In the genomic region with DNA sequence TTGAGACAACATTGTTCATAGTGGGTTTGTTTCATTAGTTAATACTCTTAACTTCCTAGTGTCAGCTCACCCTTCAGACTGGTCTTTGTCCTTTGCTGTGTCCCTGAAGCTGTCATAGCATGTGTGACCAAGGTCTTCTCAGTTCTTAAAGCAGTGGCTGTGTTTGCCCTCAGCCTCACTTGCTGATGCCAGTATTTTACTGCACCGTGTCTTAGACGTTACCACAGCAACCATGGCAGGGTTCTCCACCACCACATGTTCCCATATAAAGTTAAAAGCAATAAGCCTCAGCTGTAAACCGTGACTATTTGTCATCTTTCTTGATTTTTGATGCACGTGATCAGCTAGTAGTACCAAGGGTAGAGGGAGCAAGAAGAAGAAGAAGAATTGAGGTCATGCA, we compare ENCODE assay signal across 21 mouse cellular contexts. TPM values are rescaled to one million over a fixed set of nuclear protein-coding genes. Genes with fewer than 3 reads are reported as not detected.
A peak's percentile ranks its signal among the peaks of the same experiment; 100 is the strongest.
DNase-seq lines count a peak whose midpoint lies in the region; ATAC-seq and TF ChIP-seq lines count a peak whose summit lies in the region.
"Had no signal": no experiment of that assay in that cellular context is flagged by ENCODE, and none has a peak within 500 bp of the region (broad histone marks: within the 10 kb centered on the region; RNA-seq: fewer than 3 reads in every experiment).

No protein-coding gene starts in this region.

- no peak for DNase-seq in heart, adult 9 months (ENCODE audit: low spot score in 2 of 2)
- DNase-seq in heart, postnatal 36 days: no peak
- DNase-seq in telencephalon, adult 2 months (ENCODE audit: low read depth, low spot score): peak; percentile 12
- DNase-seq in left cerebral cortex, adult 11 months (ENCODE audit: low spot score): no peak
- DNase-seq: adrenal gland, postnatal 10 days; cerebellum, adult 18-20 months; cerebellum, postnatal 10 days; embryo, embryonic 11 days; gastrocnemius, adult 2 months; gastrocnemius, postnatal 25 days; kidney, adult 8-10 months had no signal

- H3K4me3 ChIP-seq in heart, embryonic 11.5 days (ENCODE audit: low read depth, low read length): no peak overlapping the region
- no peak overlapping the region for H3K4me3 ChIP-seq in heart, embryonic 15.5 days
- H3K4me3 ChIP-seq in bone marrow macrophage, adult 2 months (ENCODE audit: insufficient read depth, low read length): no peak overlapping the region
- H3K4me3 ChIP-seq: embryonic facial prominence, embryonic 15.5 days; erythroblast, embryonic 14.5 days; forebrain, embryonic 10.5 days; gastrocnemius, adult 2 months; hindbrain, embryonic 10.5 days; intestine, embryonic 15.5 days had no signal

- TF ChIP-seq CTCF in bone marrow macrophage, adult 2 months (IDR thresholded peaks at IDR 0.05; ENCODE audit: low read depth, low read length): no peak

- no peaks in the 10 kb centered on the region for H3K9me3 ChIP-seq in heart, embryonic 11.5 days (replicated peaks; ENCODE audit: control insufficient read depth, low read length)
- H3K9me3 ChIP-seq in heart, embryonic 15.5 days (replicated peaks): no peaks in the 10 kb centered on the region
- H3K9me3 ChIP-seq: embryonic facial prominence, embryonic 15.5 days; forebrain, embryonic 10.5 days; hindbrain, embryonic 10.5 days; intestine, embryonic 15.5 days had no signal

- no peak for TF ChIP-seq POLR2A in bone marrow macrophage, adult 2 months (IDR thresholded peaks at IDR 0.05; ENCODE audit: borderline replicate concordance, low read depth, low read length)

- H3K4me2 ChIP-seq in heart, embryonic 11.5 days: no peak overlapping the region
- H3K4me2 ChIP-seq in heart, embryonic 15.5 days: no peak overlapping the region
- H3K4me2 ChIP-seq: embryonic facial prominence, embryonic 15.5 days; hindbrain, embryonic 14.5 days; intestine, embryonic 15.5 days had no signal

- intact Hi-C loops in heart, postnatal 36 days (cut with DNase I): loop anchor here (1.0 kb wide), 1 partner anchor 42 kb away; no protein-coding TSS in a partner anchor

- H3K36me3 ChIP-seq in heart, embryonic 11.5 days (ENCODE audit: control insufficient read depth, insufficient read depth, low read length): peaks cover 9% of the 10 kb centered on the region
- peaks cover 9% of the 10 kb centered on the region; the same call in 1 of the 2 replicates for H3K36me3 ChIP-seq in heart, embryonic 15.5 days

- H3K27ac ChIP-seq in heart, embryonic 11.5 days (ENCODE audit: low read depth, low read length): peak overlapping the region; percentile 73; the same call in 1 of the 2 replicates
- H3K27ac ChIP-seq in heart, embryonic 15.5 days: peak overlapping the region; percentile 87
- H3K27ac ChIP-seq in bone marrow macrophage, adult 2 months (ENCODE audit: insufficient read depth, low read depth, low read length): peak overlapping the region; percentile 43
- H3K27ac ChIP-seq: embryonic facial prominence, embryonic 15.5 days; forebrain, embryonic 10.5 days; gastrocnemius, adult 2 months; hindbrain, embryonic 10.5 days; hindbrain, embryonic 14.5 days; intestine, embryonic 15.5 days had no signal

- no peaks in the 10 kb centered on the region for H3K27me3 ChIP-seq in heart, embryonic 11.5 days (ENCODE audit: control insufficient read depth, insufficient read depth, low read length)
- no peaks in the 10 kb centered on the region for H3K27me3 ChIP-seq in heart, embryonic 15.5 days
- H3K27me3 ChIP-seq: embryonic facial prominence, embryonic 15.5 days; intestine, embryonic 15.5 days had no signal

- peaks cover 9% of the 10 kb centered on the region for H3K4me1 ChIP-seq in heart, embryonic 11.5 days (ENCODE audit: control insufficient read depth, insufficient read depth, low read length)
- H3K4me1 ChIP-seq in heart, embryonic 15.5 days (replicated peaks): peaks cover 26% of the 10 kb centered on the region
- peaks cover 13% of the 10 kb centered on the region for H3K4me1 ChIP-seq in bone marrow macrophage, adult 2 months (ENCODE audit: control insufficient read depth, insufficient read depth, low read length)
- H3K4me1 ChIP-seq: embryonic facial prominence, embryonic 15.5 days; forebrain, embryonic 10.5 days; hindbrain, embryonic 10.5 days; intestine, embryonic 15.5 days had no signal

- no peak for ATAC-seq in heart, embryonic 11.5 days (replicated peaks; ENCODE audit: insufficient number of reproducible peaks, low FRiP score, low TSS enrichment)
- ATAC-seq in heart, embryonic 15.5 days (replicated peaks; ENCODE audit: insufficient number of reproducible peaks, insufficient read depth, low FRiP score, low read depth): no peak
- ATAC-seq: forebrain, embryonic 14.5 days; intestine, embryonic 15.5 days had no signal

- WGBS in heart, embryonic 11.5 days (ENCODE audit: insufficient replicate concordance): 85% methylated on average over 4 of the region's 4 CpGs
- WGBS in heart, embryonic 15.5 days: 82% methylated on average over 4 of the region's 4 CpGs

- no peak overlapping the region for H3K9ac ChIP-seq in heart, embryonic 11.5 days (ENCODE audit: low read depth, low read length)
- H3K9ac ChIP-seq in heart, embryonic 15.5 days: no peak overlapping the region
- H3K9ac ChIP-seq: embryonic facial prominence, embryonic 15.5 days; hindbrain, embryonic 14.5 days; intestine, embryonic 15.5 days had no signal

RNA-seq across cellular contexts. Expression of a gene that starts 41.0 kb away (rescaled TPM):
- 18.6 and 24.5 TPM in 2 replicates for polyA plus RNA-seq in heart, embryonic 11.5 days (2014; fragmentation: Nextera tagmentation; extraction: Ambion mirVana)
- polyA plus RNA-seq in heart, embryonic 15.5 days (2015; fragmentation: Nextera tagmentation; extraction: Ambion mirVana): 13.1 and 15.6 TPM in 2 replicates
- 1 to 10 TPM; 8.9 to 9.7 TPM for total RNA-seq in heart, postnatal 36 days (2021)
- 17.7 and 20.8 TPM in 2 replicates for polyA plus RNA-seq in bone marrow macrophage, adult 2 months (2012; ENCODE audit: insufficient read depth, insufficient read length, missing spikeins)
- polyA plus RNA-seq: erythroblast, embryonic 14.5 days had no signal
